Mouse (Mus musculus): ENCODE results near the gene Pxylp1.
A peak's percentile ranks its signal among the peaks of the same experiment; 100 is the strongest.
"Not testable (repeated sequence)": the region's sequence is repeated elsewhere in the genome, so short reads cannot be mapped to it uniquely, and the experiment has no call there.

The Pxylp1 gene

DNA sequence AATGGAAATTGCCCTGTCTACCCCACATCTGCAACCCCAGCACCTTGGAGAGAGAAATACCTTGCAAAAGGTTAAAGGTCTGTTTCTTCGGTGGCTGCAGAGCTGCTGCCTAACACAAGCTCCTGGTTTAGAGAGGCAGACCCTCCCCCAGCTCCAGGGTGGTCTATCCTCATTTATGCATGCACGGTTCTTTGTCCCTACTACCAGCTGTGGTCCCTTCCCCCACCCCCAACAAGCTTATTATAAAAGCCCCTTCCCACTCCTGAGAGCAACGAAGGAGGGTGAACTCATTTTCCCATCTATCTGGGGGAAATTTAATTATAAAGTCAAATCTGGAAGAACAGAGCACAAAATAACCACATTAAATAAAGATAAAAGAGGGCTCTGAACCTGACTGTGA, at the start of gene Pxylp1:
Gene Pxylp1, minus strand, starts transcription at position 124 of the 400 bp plus-strand sequence.
- no peak for DNase-seq (ENCODE audit: low spot score in 2 of 2)

DNA sequence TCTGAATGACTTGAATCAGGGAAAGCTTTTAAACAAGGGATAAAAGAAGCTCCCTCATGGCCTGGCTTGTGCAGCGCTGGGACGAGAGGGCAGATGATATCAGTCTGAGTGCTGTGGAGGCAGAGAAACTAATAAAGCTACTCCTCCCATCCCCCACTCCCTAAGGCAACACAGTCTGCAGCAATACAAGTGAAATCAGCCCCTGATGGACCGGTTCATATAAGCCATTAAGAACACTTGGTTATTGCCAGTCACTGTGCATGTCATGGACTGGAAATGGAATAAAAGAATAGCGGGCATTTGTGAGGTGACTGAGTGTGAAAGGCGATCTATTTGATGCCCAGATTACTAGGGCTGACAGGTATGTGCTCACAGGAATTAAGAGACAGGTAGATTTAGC, 46.4 kb upstream of the Pxylp1 start:
- no peak for DNase-seq (ENCODE audit: low spot score in 2 of 2)

DNA sequence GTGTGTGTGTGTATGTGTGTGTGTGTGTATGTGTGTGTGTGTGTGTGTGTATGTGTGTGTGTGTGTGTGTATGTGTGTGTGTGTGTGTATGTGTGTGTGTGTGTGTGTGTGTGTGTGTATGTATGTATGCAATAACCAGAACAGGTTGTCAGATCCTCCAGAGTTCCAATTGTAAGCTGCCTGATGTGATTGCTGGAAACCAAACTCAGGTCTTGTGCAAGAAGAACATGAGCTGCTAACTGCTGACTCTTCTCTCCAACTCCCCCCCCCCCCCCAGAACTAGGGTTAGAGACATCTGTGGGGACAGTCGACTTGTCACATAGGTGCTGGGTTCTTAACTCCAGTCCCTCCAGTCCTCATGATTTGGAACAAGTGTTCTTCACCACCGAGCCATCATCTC, 44.0 kb upstream of the Pxylp1 start:
- not testable (repeated sequence) for DNase-seq (ENCODE audit: low spot score in 2 of 2)

- no peak for DNase-seq (ENCODE audit: low spot score in 2 of 2)
Observed at GRCm38 (mm10) chr9:96935556-96936300, 43.3 kb upstream of the Pxylp1 start.

- no peak for DNase-seq (ENCODE audit: low spot score in 2 of 2)
Observed at GRCm38 (mm10) chr9:96934816-96935215, 42.3 kb upstream of the Pxylp1 start.

DNA sequence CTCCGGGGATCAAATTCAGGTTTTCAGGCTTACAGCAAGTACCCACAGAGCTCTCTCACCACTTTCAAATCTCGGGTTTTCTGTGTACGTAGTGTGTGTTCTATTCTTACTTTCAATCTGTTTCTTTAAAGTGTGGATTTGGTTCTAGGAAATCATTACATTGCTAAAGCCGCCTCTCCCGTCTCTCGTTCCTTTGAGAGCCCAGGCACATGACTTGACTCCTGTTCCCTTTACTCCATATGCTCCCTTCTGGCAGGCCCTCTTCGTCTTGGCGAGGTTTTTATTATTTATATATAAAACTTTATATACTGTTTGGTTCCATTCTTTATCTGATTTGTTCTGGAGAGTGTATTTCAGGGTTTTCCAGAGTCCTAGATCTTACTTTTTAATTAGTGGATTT, 40.3 kb upstream of the Pxylp1 start:
- DNase-seq (ENCODE audit: low spot score in 2 of 2), result no peak

DNA sequence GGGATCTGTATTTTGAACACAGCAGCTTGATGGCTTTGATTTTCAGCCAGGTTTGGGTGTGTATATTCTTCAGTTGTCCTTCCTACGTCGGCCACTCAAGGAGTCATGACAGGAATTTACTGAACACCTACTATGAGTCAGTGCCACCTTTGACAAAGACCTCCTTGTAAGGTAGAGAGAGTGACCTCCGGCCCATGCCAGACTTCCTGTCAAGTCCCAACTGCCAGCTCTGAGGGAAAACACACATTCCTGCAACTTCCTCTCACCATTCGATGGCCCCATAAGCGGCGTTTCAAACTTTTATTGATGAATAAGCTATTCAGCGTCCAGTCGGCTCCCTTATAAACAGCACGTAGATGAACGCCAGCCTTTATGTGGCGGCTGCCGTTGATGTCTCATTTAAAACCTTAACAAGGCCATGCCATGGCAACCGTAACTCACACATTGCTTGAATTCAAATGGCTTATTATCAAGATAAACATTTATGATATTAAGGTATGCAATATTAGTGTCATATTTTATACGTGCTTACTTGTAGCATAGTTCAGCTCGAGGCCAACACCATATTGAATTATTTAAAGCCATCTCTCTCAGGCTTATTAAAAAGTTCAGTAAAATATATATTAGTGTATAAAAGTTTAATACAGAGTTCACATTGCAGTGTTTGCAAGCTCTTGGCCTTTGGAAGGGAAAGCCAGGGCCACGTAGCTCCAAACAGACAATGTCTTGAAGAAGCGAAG, 31.3 kb upstream of the Pxylp1 start:
- no peak for DNase-seq (ENCODE audit: low spot score in 2 of 2)

GRCm38 (mm10) chr9:96923119-96923518, 30.6 kb upstream of the Pxylp1 start:
- no peak for DNase-seq (ENCODE audit: low spot score in 2 of 2)

GRCm38 (mm10) chr9:96916620-96917538, 24.4 kb upstream of the Pxylp1 start:
- peak; percentile 76 to 87 for DNase-seq (ENCODE audit: low spot score in 2 of 2)

- DNase-seq (ENCODE audit: low spot score in 2 of 2), result no peak
Observed at GRCm38 (mm10) chr9:96916076-96916475, 23.6 kb upstream of the Pxylp1 start.

- no peak for DNase-seq (ENCODE audit: low spot score in 2 of 2)
Observed at GRCm38 (mm10) chr9:96914851-96915250, 22.4 kb upstream of the Pxylp1 start.

DNA sequence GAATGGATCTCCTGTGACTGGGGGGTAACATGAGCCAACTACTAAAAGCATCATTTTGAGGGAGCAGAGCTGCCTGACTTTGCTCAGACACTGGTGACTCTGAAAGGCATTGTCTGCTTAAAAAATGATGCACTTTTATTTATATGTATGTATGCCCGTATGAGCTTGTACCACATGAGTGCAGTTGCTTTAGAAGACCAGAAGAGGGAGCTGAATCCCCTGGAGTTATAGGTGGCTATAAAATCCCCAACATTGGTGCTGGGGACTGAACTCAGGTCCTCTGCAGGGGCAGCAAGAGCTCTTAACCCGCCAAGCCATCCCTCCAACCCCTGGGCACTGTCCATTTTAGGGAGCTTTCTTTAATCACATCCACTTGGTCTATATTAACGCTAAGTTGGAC, 21.5 kb upstream of the Pxylp1 start:
- no peak for DNase-seq (ENCODE audit: low spot score in 2 of 2)

- DNase-seq (ENCODE audit: low spot score in 2 of 2), result no peak
Observed at GRCm38 (mm10) chr9:96909503-96909902, 17.0 kb upstream of the Pxylp1 start.

GRCm38 (mm10) chr9:96908737-96909136, 16.3 kb upstream of the Pxylp1 start:
- DNase-seq (ENCODE audit: low spot score in 2 of 2), result no peak

- DNase-seq (ENCODE audit: low spot score in 2 of 2), result no peak
Observed at GRCm38 (mm10) chr9:96904360-96905355, 12.2 kb upstream of the Pxylp1 start.

- DNase-seq (ENCODE audit: low spot score in 2 of 2), result no peak
Observed at GRCm38 (mm10) chr9:96899717-96900116, 7.2 kb upstream of the Pxylp1 start.

DNA sequence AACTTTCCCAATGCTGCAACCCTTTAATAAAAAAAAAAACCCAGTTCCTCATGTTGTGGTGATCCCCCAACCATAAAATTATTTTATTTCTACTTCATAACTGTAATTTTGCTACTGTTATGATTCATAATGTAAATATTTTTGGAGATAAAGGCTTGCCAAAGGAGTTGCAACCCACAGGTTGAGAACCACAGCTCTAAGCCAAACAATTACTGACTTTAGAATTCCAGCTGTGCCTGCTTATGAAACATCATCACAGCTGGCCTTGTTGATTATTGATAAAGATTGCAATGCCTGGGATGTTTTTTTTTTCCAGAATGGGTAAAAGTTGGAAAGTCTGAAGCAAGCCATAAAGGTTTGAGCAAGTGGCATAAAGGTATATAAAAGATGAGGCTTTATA, 6.5 kb upstream of the Pxylp1 start:
- DNase-seq (ENCODE audit: low spot score in 2 of 2), result no peak

- no peak for DNase-seq (ENCODE audit: low spot score in 2 of 2)
Observed at GRCm38 (mm10) chr9:96896690-96897089, 4.2 kb upstream of the Pxylp1 start.

DNA sequence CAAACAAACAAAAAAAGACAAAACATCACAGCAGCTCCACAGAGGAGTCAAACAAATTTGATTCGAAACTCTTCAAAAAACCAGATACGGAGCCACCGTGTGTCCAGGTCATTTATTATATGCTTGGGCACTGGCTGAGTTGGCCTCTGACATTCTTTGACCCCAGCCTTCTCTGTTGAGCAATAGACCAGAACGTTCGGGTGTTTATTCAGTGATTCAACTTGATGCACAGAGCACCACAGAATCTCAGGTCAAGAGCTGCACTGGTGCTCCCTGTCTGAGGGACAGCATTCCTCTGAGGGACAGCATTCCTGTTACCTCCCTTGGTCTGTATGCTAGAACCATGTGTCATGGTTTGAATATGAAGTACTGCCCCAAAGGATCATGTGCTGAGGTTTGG, 1.1 kb upstream of the Pxylp1 start:
- no peak for DNase-seq (ENCODE audit: low spot score in 2 of 2)

DNA sequence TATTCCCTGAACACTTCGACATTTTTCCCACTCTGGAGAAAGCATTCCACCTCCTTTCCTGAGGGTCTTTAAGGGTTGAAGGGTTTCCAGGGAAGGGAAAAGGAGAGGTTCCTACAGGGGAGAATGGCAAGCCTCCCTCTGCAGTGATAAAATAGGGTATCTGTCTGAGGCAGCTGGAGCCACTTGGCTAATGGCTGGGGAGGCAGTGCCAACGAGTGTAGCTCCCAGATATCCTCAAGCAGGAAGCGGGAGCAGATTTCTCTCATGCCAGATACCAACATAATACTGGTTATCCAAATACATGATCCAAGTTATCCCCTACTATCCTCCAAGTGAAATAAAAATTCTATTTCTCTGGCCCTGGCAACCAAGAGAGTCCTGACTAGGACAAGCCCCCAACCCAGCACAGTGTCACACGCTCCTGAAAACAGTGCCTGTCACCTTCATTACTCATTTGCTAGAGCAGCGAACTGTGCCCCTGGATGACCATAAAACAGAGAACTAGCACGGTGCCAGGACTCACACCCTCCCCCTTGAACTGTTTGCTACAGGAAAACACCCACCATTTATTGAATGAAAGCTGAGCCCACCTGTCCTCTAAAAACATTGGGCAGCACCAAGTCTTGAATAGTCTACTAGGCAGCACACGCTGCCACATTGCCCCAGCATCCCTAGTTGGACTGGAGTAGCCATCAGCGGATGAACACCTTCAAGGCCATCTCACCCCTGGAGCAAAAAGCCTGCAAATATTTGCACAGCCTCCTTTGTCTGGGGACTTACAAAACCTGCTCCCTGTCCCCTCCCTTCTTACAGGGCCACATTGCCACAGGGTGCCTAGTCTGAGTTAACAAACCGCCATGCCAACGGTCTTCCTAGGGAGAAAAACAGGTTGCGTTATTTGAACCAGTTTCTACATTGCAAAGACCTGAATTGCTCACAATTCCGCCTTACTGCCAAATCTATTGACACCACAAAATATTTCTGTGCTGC, 833 bp downstream of the Pxylp1 start:
- DNase-seq (ENCODE audit: low spot score in 2 of 2), result no peak
